Mouse (Mus musculus): ENCODE measurements at regions not wholly inside any gene's neighbourhood (a gene's known extent, or its start where the extent isn't known, plus 50 kb on each side); places are given as distances from the start of the nearest gene placed in this dataset.

DNA sequence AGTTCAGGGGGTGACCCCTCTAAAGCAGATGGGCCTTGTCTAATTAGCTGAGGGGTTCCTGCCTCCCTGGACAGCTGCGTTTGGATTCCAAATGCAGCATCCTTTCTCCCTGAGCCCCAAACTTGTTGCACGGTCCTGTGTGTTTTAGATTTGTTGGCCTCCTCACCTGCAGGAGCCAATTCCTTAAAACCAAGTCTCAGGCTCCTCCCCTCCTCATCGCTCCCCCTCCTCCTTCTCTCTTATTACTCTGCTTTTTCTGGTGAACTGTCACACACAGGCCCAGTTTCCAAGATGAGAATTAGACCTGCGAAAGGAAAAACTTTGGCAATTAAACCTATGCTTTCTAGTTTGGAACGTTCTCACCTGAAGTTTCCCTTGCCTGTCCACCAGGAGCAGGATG, 106.3 kb downstream of the Ppp4r2 start:
- Histone ChIP-seq H3K9me3 (ENCODE audit: control insufficient read depth, low read length) (no peaks in the 10 kb centered on the region), H3K27ac (ENCODE audit: low read depth, low read length) (no peak overlapping the region), H3K36me3 (ENCODE audit: control insufficient read depth, insufficient read depth, low read length) (no peaks in the 10 kb centered on the region), H3K9ac (replicated peaks; ENCODE audit: low read depth, low read length) (no peak overlapping the region), H3K4me3 (ENCODE audit: low read depth, low read length) (no peak overlapping the region), H3K4me2 (ENCODE audit: low read depth, low read length) (no peak overlapping the region), H3K4me1 (ENCODE audit: control insufficient read depth, insufficient read depth, low read length) (no peaks in the 10 kb centered on the region; the same call in 1 of the 2 replicates), H3K27me3 (ENCODE audit: control insufficient read depth, insufficient read depth, low read length) (no peaks in the 10 kb centered on the region)
- 87% methylated on average over 5 of the region's 5 CpGs for WGBS
- no peak for ATAC-seq (ENCODE audit: low read depth)

DNA sequence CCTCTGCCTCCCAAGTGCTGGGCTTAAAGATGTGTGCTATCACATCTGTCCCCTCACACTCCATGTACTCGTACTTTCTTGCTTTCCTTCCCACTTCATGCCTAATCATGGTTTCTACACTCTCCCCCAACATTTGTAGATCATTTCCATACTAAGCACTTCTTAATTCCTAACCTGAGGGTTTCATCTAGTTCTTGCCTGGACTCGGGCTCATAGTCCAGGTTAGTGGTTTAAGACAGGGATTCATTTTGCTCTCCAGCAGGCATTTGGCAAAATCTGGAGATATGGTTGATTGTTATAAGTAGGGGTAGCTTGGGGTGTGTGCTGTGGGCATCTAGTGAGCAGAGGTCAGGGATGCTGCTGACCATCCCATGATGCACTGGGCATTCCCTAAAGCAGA, 108.3 kb downstream of the Ppp4r2 start:
- no peaks in the 10 kb centered on the region for H3K27me3 ChIP-seq (ENCODE audit: control insufficient read depth, insufficient read depth, low read length)
- ATAC-seq (ENCODE audit: low read depth) = no peak
- H3K4me1 ChIP-seq (ENCODE audit: control insufficient read depth, insufficient read depth, low read length) = no peaks in the 10 kb centered on the region; the same call in 1 of the 2 replicates
- no peak overlapping the region for H3K4me3 ChIP-seq (ENCODE audit: low read depth, low read length)
- H3K36me3 ChIP-seq (ENCODE audit: control insufficient read depth, insufficient read depth, low read length) = no peaks in the 10 kb centered on the region
- no peak overlapping the region for H3K4me2 ChIP-seq (ENCODE audit: low read depth, low read length)
- H3K9me3 ChIP-seq (ENCODE audit: control insufficient read depth, low read length) = no peaks in the 10 kb centered on the region
- H3K27ac ChIP-seq (ENCODE audit: low read depth, low read length) = no peak overlapping the region
- no peak overlapping the region for H3K9ac ChIP-seq (replicated peaks; ENCODE audit: low read depth, low read length)
- WGBS = 85% methylated on average over 2 of the region's 2 CpGs

GRCm38 (mm10) chr6:100942956-100943355, 109.5 kb downstream of the Ppp4r2 start:
- H3K4me3 ChIP-seq (ENCODE audit: low read depth, low read length) = no peak overlapping the region
- H3K4me2 ChIP-seq (ENCODE audit: low read depth, low read length) = no peak overlapping the region
- H3K27me3 ChIP-seq (ENCODE audit: control insufficient read depth, insufficient read depth, low read length) = no peaks in the 10 kb centered on the region
- no peak overlapping the region for H3K27ac ChIP-seq (ENCODE audit: low read depth, low read length)
- WGBS = 67% methylated on average over 6 of the region's 6 CpGs
- ATAC-seq (ENCODE audit: low read depth) = no peak
- H3K9ac ChIP-seq (replicated peaks; ENCODE audit: low read depth, low read length) = no peak overlapping the region
- H3K9me3 ChIP-seq (ENCODE audit: control insufficient read depth, low read length) = no peaks in the 10 kb centered on the region
- no peaks in the 10 kb centered on the region for H3K36me3 ChIP-seq (ENCODE audit: control insufficient read depth, insufficient read depth, low read length)
- H3K4me1 ChIP-seq (ENCODE audit: control insufficient read depth, insufficient read depth, low read length) = no peaks in the 10 kb centered on the region; the same call in 1 of the 2 replicates

DNA sequence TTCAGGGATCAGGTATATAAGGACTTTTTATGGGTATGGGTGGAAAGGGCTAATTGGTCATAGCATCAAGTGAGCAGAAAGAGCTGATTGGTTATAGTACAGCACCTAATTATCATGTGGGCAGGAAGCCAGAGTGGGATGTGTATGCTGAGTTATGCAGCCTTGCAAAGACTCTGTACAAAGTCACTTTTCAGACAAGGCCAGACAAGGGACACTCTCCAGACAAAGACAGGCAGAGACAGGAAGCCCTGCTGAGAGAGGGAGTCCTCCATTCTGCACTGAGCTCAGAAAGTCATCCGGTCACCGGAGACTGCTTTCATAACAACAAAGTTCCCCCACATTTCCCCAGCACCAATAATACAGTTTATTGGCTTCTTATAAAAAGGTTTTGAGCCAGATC, 112.4 kb downstream of the Ppp4r2 start:
- H3K27me3 ChIP-seq (ENCODE audit: control insufficient read depth, insufficient read depth, low read length) = no peaks in the 10 kb centered on the region
- H3K9me3 ChIP-seq (ENCODE audit: control insufficient read depth, low read length) = no peaks in the 10 kb centered on the region
- ATAC-seq (ENCODE audit: low read depth) = no peak
- no peak overlapping the region for H3K4me3 ChIP-seq (ENCODE audit: low read depth, low read length)
- no peaks in the 10 kb centered on the region for H3K4me1 ChIP-seq (ENCODE audit: control insufficient read depth, insufficient read depth, low read length)
- H3K4me2 ChIP-seq (ENCODE audit: low read depth, low read length) = no peak overlapping the region
- 49% methylated on average over 2 of the region's 2 CpGs for WGBS
- no peak overlapping the region for H3K27ac ChIP-seq (ENCODE audit: low read depth, low read length)
- H3K9ac ChIP-seq (replicated peaks; ENCODE audit: low read depth, low read length) = no peak overlapping the region
- H3K36me3 ChIP-seq (ENCODE audit: control insufficient read depth, insufficient read depth, low read length) = no peaks in the 10 kb centered on the region

DNA sequence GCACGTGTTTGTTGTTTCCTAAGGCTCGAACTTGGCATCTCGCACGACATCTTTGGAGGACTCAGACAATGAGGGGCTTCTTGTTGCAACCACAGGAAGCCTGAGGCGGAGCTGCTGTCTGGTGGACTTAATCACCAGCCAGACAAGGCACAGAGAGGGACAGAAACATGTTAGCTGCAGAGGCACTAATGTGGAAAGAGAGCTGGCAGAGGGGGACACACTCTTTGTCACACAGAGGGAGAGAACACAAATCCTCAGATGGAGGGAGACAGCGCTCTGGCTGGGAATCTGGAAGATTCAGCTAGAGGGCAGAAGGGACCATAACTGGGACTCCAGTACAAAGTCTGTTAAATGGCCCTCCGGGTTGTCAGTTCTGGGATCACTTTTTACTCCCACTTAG, 114.9 kb downstream of the Ppp4r2 start:
- Histone ChIP-seq H3K9ac (replicated peaks; ENCODE audit: low read depth, low read length) (no peak overlapping the region), H3K4me1 (ENCODE audit: control insufficient read depth, insufficient read depth, low read length) (no peaks in the 10 kb centered on the region), H3K4me3 (ENCODE audit: low read depth, low read length) (no peak overlapping the region), H3K4me2 (ENCODE audit: low read depth, low read length) (no peak overlapping the region), H3K9me3 (ENCODE audit: control insufficient read depth, low read length) (no peaks in the 10 kb centered on the region), H3K27me3 (ENCODE audit: control insufficient read depth, insufficient read depth, low read length) (no peaks in the 10 kb centered on the region), H3K27ac (ENCODE audit: low read depth, low read length) (no peak overlapping the region), H3K36me3 (ENCODE audit: control insufficient read depth, insufficient read depth, low read length) (no peaks in the 10 kb centered on the region)
- ATAC-seq (ENCODE audit: low read depth) = no peak
- 53% methylated on average over 7 of the region's 7 CpGs for WGBS

GRCm38 (mm10) chr6:100951646-100952045, 118.2 kb downstream of the Ppp4r2 start:
- ATAC-seq (ENCODE audit: low read depth) = no peak
- WGBS = 88% methylated on average over 5 of the region's 5 CpGs
- no peaks in the 10 kb centered on the region for H3K36me3 ChIP-seq (ENCODE audit: control insufficient read depth, insufficient read depth, low read length)
- no peak overlapping the region for H3K4me3 ChIP-seq (ENCODE audit: low read depth, low read length)
- H3K4me2 ChIP-seq (ENCODE audit: low read depth, low read length) = no peak overlapping the region
- no peaks in the 10 kb centered on the region for H3K27me3 ChIP-seq (ENCODE audit: control insufficient read depth, insufficient read depth, low read length)
- H3K4me1 ChIP-seq (ENCODE audit: control insufficient read depth, insufficient read depth, low read length) = no peaks in the 10 kb centered on the region
- H3K9ac ChIP-seq (replicated peaks; ENCODE audit: low read depth, low read length) = no peak overlapping the region
- H3K27ac ChIP-seq (ENCODE audit: low read depth, low read length) = no peak overlapping the region
- no peaks in the 10 kb centered on the region for H3K9me3 ChIP-seq (ENCODE audit: control insufficient read depth, low read length)

- H3K9me3 ChIP-seq (ENCODE audit: control insufficient read depth, low read length) = no peaks in the 10 kb centered on the region
- H3K27me3 ChIP-seq (ENCODE audit: control insufficient read depth, insufficient read depth, low read length) = no peaks in the 10 kb centered on the region
- ATAC-seq (ENCODE audit: low read depth) = no peak
- H3K4me3 ChIP-seq (ENCODE audit: low read depth, low read length) = no peak overlapping the region
- no peaks in the 10 kb centered on the region for H3K36me3 ChIP-seq (ENCODE audit: control insufficient read depth, insufficient read depth, low read length)
- no peak overlapping the region for H3K27ac ChIP-seq (ENCODE audit: low read depth, low read length)
- H3K4me2 ChIP-seq (ENCODE audit: low read depth, low read length) = no peak overlapping the region
- H3K4me1 ChIP-seq (ENCODE audit: control insufficient read depth, insufficient read depth, low read length) = no peaks in the 10 kb centered on the region
- no peak overlapping the region for H3K9ac ChIP-seq (replicated peaks; ENCODE audit: low read depth, low read length)
Measured at GRCm38 (mm10) chr6:100952470-100952869, 119.0 kb downstream of the Ppp4r2 start.

DNA sequence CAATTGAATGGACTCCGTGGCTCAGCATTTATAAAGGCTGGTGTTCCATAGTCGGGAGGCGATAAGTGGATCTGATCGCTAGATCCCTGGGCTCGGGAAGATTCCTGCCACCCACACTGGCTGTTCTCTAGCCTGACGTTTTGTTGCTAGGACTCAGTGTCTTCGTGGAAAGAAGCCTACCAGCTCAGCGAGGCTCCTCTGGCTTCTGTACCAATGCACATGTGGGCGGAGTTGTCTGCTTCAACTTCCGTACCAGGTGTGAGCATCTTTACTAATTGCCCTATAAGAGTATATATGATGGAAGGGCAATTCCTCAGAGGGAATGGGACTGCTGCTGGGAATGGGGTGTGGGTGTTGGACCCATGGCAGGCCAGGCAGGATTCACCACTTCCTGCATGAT, 121.1 kb downstream of the Ppp4r2 start:
- H3K27me3 ChIP-seq (ENCODE audit: control insufficient read depth, insufficient read depth, low read length) = no peaks in the 10 kb centered on the region
- H3K4me1 ChIP-seq (ENCODE audit: control insufficient read depth, insufficient read depth, low read length) = no peaks in the 10 kb centered on the region
- no peaks in the 10 kb centered on the region for H3K36me3 ChIP-seq (ENCODE audit: control insufficient read depth, insufficient read depth, low read length)
- H3K4me2 ChIP-seq (ENCODE audit: low read depth, low read length) = no peak overlapping the region
- H3K4me3 ChIP-seq (ENCODE audit: low read depth, low read length) = no peak overlapping the region
- WGBS = 90% methylated on average over 10 of the region's 10 CpGs
- no peak overlapping the region for H3K27ac ChIP-seq (ENCODE audit: low read depth, low read length)
- H3K9ac ChIP-seq (replicated peaks; ENCODE audit: low read depth, low read length) = no peak overlapping the region
- ATAC-seq (ENCODE audit: low read depth) = no peak
- no peaks in the 10 kb centered on the region for H3K9me3 ChIP-seq (ENCODE audit: control insufficient read depth, low read length)

GRCm38 (mm10) chr6:100966481-100966880, 133.1 kb downstream of the Ppp4r2 start:
- H3K27me3 ChIP-seq (ENCODE audit: control insufficient read depth, insufficient read depth, low read length) = no peaks in the 10 kb centered on the region
- ATAC-seq (ENCODE audit: low read depth) = no peak
- no peak overlapping the region for H3K4me2 ChIP-seq (ENCODE audit: low read depth, low read length)
- H3K9me3 ChIP-seq (ENCODE audit: control insufficient read depth, low read length) = no peaks in the 10 kb centered on the region
- peaks cover 7% of the 10 kb centered on the region; the same call in 1 of the 2 replicates for H3K4me1 ChIP-seq (ENCODE audit: control insufficient read depth, insufficient read depth, low read length)
- WGBS = 88% methylated on average over 5 of the region's 5 CpGs
- no peaks in the 10 kb centered on the region for H3K36me3 ChIP-seq (ENCODE audit: control insufficient read depth, insufficient read depth, low read length)
- H3K4me3 ChIP-seq (ENCODE audit: low read depth, low read length) = no peak overlapping the region
- no peak overlapping the region for H3K9ac ChIP-seq (replicated peaks; ENCODE audit: low read depth, low read length)
- no peak overlapping the region for H3K27ac ChIP-seq (ENCODE audit: low read depth, low read length)

Measured in neural tube, embryonic 14.5 days (tissue).